Mouse (Mus musculus): ENCODE results near the gene Tmem115. TPM values are rescaled to one million over a fixed set of nuclear protein-coding genes. Genes with fewer than 3 reads are reported as not detected.
"Not testable (repeated sequence)": the region's sequence is repeated elsewhere in the genome, so short reads cannot be mapped to it uniquely, and the experiment has no call there.

Gene Tmem115
- total RNA-seq, 2 experiments from 2014 or later, result 18.4 to 19.9 TPM

GRCm38 (mm10) chr9:107545199-107545598 is 11.5 kb downstream of the Tmem115 start:
- intact Hi-C loops (cut with DNase I; ENCODE audit: low total_unique reads), result no loop called here
- no peak for DNase-seq

DNA sequence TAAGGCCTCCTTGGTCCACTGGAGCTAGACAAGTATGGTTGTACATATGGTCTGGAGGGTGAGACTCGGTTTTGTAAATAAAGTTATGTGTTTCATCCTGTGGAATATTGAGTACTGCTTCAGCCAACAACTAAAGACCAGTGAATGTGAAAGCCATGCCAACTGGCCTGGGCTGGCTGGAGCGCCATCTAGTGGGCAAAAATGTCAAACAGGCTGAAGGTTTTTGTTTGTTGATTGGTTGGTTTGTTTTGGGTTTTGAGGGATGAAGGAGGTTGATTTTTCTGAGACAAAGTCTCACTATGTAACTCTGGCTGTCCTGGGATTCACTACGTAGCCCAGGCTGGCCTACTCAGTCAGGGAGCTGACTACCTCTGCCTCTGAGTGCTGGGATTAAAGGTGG is 11.9 kb downstream of the Tmem115 start:
- intact Hi-C loops (cut with DNase I; ENCODE audit: low total_unique reads), result no loop called here
- DNase-seq, result peak; percentile 71

- intact Hi-C loops (cut with DNase I; ENCODE audit: low total_unique reads), result no loop called here
- peak; percentile 89 for DNase-seq
These were observed 13.3 kb downstream of the Tmem115 start, which contains the start of gene Zmynd10 for GRCm38 (mm10) chr9:107547026-107547425. Gene Zmynd10, plus strand, starts transcription at chr9:107547298.

- no peak for DNase-seq
- intact Hi-C loops (cut with DNase I; ENCODE audit: low total_unique reads), result no loop called here
These were observed 14.2 kb downstream of the Tmem115 start for GRCm38 (mm10) chr9:107547957-107548356.

- intact Hi-C loops (cut with DNase I; ENCODE audit: low total_unique reads), result no loop called here
- no peak for DNase-seq
These were observed 15.1 kb downstream of the Tmem115 start for GRCm38 (mm10) chr9:107548820-107549219.

DNA sequence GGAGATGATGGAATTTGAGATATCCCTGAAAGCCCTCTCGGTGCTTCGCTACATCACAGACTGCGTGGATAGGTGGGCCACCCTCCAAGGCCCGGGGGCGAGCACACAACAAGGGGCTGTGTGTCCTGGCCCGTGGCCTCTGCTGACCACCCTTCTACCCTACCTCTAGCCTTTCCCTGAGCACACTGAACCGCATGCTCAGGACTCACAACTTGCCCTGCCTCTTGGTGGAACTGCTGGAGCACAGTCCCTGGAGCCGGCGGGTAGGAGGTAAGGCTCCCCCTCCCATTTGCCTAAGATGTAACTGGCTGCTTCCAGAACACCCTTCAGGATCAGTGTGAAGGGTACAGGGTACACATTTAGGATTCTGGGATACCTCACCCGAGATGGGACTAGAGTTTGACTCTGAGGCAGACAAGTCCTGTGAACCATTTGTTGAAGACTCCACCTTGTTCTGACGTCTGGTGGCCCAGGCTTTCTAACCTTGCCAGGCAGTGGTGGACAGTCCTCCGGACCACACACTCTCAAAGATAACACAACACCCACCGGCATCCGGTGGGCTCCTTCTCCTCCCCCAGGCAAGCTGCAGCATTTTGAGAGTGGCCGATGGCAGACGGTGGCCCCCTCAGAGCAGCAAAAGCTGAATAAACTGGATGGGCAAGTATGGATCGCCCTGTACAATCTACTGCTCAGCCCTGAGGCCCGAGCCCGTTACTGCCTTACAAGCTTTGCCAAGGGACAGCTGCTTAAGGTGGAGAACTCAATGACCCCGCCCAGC is 15.7 kb downstream of the Tmem115 start:
- no peak for DNase-seq
- intact Hi-C loops (cut with DNase I; ENCODE audit: low total_unique reads), result no loop called here

- intact Hi-C loops (cut with DNase I; ENCODE audit: low total_unique reads), result no loop called here
- DNase-seq, result no peak
These were observed 16.9 kb downstream of the Tmem115 start for GRCm38 (mm10) chr9:107550491-107551116.

DNA sequence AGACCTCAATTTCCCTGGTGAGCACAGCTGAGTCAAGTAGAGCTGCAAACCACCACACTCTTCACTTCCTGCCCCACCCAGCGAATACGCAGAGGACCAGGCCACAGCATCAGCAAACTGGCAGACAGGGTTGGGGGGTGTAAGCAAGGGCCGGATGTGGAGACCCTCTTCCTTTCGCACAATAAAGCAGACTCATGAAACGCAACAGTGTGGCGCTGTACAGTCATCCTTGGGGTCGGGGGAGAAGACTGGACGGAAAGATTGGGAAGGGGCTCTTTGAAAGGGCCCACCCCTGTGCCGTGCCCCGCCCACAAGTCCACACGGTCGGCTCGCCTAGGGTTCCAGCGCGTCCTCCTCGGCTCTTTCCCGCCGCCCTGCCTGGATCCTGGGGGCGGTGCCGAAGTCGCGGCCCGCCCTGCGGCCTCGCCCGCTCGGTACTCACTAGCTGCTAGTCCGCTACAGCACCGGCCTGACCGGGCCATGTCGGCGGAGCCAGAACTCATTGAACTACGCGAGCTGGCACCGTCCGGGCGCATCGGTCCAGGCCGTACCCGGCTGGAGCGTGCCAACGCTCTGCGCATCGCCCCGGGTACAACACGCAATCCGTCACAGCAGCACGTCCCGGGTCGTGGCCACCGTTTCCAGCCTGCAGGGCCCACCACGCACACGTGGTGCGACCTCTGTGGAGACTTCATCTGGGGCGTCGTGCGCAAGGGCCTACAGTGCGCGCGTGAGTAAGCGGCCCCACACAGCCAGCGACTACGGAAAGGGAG is 17.6 kb downstream of the Tmem115 start, which contains the start of gene Rassf1:
TSS of gene Rassf1 (plus strand) at position 439 of the 773 bp plus-strand sequence.
- intact Hi-C loops (cut with DNase I; ENCODE audit: low total_unique reads), result no loop called here
- DNase-seq, result peak; percentile 78

- intact Hi-C loops (cut with DNase I; ENCODE audit: low total_unique reads), result no loop called here
- DNase-seq, result no peak
These were observed 18.2 kb downstream of the Tmem115 start for GRCm38 (mm10) chr9:107551890-107552355.

DNA sequence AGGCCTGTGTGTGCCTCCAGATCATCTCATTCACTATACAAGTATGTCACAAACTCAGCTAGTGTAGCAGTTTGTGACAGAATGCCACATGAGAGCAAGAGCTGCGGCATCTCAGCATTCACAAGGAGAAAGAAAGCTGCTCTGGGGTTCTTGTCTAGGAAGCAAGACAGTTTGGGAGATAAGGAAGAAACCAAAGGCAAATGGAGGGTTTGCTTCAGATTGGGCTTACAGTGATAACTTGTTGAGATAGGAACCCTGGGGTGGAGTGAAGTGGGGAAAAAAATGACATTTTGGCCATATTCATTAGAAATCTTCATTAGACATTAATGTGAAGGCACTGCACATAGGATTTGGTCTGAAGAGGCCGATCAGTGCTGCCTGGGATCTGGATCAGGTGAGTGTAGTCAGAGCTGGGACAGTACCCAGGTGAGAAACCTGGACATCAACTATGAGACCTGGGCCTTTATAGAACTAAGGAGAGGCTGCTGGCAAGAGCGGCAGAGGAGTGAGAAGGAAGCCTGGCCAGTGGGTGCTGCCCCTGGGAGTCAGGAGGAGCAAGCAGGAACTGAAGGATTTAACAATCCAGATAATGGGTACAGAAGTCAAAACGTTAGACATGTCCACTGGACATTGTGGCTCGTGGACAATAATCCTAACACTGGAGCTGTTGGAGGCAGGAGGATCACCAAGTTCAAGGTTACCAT is 19.1 kb downstream of the Tmem115 start:
- intact Hi-C loops (cut with DNase I; ENCODE audit: low total_unique reads), result no loop called here

GRCm38 (mm10) chr9:107553541-107554318 is 20.0 kb downstream of the Tmem115 start:
- intact Hi-C loops (cut with DNase I; ENCODE audit: low total_unique reads), result no loop called here
- DNase-seq, result no peak

More for the DNA sequence above, 19.1 kb downstream of the Tmem115 start:
- DNase-seq, result no peak

GRCm38 (mm10) chr9:107554319-107554825 is 20.6 kb downstream of the Tmem115 start:
- peak; percentile 95 for DNase-seq

DNA sequence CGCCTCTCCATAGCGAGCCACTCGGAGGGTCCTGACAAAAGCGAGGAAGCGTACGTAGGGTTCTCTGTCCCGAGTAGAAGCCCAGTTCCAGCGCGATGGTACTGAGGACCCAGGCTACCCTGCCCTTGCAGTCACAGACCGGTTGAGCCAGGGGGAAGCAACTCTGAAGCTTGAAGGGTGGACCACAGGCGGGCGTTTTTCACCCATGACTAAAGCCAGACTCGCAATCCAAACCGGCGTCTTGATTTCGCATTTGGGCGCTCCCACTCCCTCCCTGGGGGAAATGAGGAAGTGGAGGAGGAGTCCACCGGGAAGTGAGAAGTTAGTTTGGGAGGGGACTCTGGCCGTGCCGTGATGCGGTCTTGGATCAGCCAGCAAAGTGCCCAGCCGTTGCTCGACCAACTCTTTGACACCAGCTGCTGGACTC is 21.3 kb downstream of the Tmem115 start:
- peak; percentile 70 for DNase-seq
- intact Hi-C loops (cut with DNase I; ENCODE audit: low total_unique reads), result no loop called here

More at GRCm38 (mm10) chr9:107554319-107554825, 20.6 kb downstream of the Tmem115 start:
- intact Hi-C loops (cut with DNase I; ENCODE audit: low total_unique reads), result no loop called here

DNA sequence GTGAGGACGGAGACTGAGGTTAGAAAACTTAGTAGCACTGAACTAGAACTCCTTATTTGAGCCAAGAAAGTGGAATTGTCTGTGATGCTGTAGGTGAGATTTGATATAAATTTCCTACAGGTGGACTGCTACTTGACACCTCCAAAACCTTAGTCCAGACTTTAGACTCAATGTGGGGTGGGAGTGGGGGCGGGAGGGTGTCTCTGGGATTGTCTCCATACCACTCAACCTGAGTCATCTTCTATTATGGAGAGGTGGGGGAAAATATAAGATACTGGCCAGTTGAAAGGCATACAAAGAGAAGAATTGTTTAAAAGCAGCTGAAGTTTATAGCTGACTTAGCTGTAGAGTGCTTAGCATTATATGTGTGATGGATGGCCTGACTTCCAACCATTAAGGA is 22.0 kb downstream of the Tmem115 start:
- intact Hi-C loops (cut with DNase I; ENCODE audit: low total_unique reads), result no loop called here
- no peak for DNase-seq

GRCm38 (mm10) chr9:107556346-107556745 is 22.6 kb downstream of the Tmem115 start:
- DNase-seq, result no peak
- intact Hi-C loops (cut with DNase I; ENCODE audit: low total_unique reads), result no loop called here

DNA sequence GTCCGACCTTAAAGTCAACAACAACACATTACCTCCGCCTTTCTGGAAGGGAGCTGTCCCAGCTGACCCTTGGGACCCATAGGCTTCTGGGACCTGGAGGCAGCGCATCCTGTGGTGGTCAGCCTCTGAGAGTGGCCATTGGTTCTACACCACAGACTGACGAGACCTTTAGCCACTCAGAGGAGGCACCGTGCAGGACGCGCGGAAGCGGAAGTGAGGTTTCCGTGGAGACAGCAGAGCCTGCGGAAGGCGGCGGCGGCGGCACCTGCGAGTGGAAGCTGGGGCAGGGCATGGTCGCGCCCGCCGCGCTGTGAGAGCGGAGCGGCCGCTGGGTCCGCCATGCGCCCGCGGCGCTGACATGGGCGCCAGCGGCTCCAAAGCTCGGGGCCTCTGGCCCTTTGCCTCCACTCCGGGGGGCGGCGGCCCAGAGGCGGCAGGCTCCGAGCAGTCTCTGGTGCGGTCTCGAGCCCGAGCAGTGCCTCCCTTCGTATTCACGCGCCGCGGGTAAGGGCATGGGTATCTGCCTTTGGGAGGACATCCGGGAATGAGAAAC is 29.4 kb downstream of the Tmem115 start, which contains the start of gene Tusc2:
TSS of gene Tusc2 (plus strand) at position 227 of the 553 bp plus-strand sequence.
- DNase-seq, result peak; percentile 94
- intact Hi-C loops (cut with DNase I; ENCODE audit: low total_unique reads), result no loop called here

DNA sequence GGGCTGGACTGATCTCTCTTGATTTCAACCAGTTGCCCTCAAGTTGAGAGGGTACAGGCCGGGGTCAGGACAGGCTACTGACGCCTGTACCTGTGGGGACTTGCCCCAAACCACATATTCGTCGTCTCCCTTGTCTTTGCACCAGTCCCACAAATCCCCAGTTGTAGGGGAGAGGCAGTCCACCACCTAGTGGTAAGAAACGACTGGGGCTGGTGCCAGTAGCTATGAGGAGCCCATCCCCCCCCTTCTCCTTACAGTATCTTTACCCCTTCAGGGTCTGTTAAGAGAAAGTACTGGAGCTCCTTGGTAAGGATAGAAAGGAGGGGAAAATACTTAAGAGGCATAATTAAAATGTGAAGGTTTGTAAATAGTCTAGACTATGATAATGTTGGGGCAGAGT is 31.8 kb downstream of the Tmem115 start:
- intact Hi-C loops (cut with DNase I; ENCODE audit: low total_unique reads); DNase-seq: not testable (repeated sequence)

Data from gastrocnemius, postnatal 14 days (tissue).